In the genomic region with DNA sequence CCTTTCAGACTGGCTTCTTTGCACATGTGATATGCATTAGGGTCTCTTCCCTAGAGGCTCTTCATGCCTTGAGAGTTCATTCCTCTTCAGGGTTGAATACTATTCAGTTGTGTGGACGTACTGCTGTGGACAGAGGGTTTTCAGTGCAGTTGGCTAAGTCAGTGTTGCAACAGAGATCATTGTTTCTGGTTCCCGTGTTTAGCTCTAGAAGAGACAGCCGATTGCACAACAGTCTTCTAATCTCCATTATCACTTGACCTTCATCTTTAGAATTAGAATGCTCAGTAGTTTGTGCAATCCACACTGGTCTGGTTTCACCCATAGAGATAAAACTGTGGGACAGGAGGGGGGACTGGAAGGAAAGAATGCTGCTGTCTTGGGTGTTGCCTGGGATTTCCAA, we compare ENCODE assay signal across 17 mouse cellular contexts.
DNase-seq lines count a peak whose midpoint lies in the region; ATAC-seq and TF ChIP-seq lines count a peak whose summit lies in the region.
"Had no signal": no experiment of that assay in that cellular context is flagged by ENCODE, and none has a peak within 500 bp of the region (broad histone marks: within the 10 kb centered on the region; RNA-seq: fewer than 3 reads in every experiment).

No protein-coding gene starts in this region.

- no peaks in the 10 kb centered on the region for H3K9me3 ChIP-seq in liver, embryonic 13.5 days (replicated peaks)
- no peaks in the 10 kb centered on the region for H3K9me3 ChIP-seq in liver, postnatal 0 days (ENCODE audit: low read length)
- H3K9me3 ChIP-seq: embryonic facial prominence, embryonic 13.5 days; forebrain, embryonic 12.5 days; heart, embryonic 12.5 days; hindbrain, embryonic 10.5 days; hindbrain, embryonic 15.5 days had no signal

- ATAC-seq in liver, embryonic 13.5 days (ENCODE audit: low read depth) = 0 out of 2 replicates have a peak, but pooled peaks have one; percentile 7
- no peak for ATAC-seq in liver, postnatal 0 days
- ATAC-seq in granulocyte monocyte progenitor cell, adult 5-6 weeks (replicated peaks; ENCODE audit: poor library complexity, severe bottlenecking) = peak; percentile 87
- ATAC-seq: forebrain, postnatal 0 days had no signal

- no peak for TF ChIP-seq CTCF in liver, postnatal 0 days (IDR thresholded peaks at IDR 0.05; ENCODE audit: low read depth)
- TF ChIP-seq CTCF in small intestine, adult 2 months (IDR thresholded peaks at IDR 0.05; ENCODE audit: extremely low read depth, insufficient read length, insufficient replicate concordance, low read depth, low read length) = no peak
- TF ChIP-seq CTCF in layer of hippocampus, adult 2 months (conservative IDR thresholded peaks at IDR 0.05) = no peak

- no peak for TF ChIP-seq POLR2A in small intestine, adult 2 months (IDR thresholded peaks at IDR 0.05; ENCODE audit: low read depth, low read length)

- no peak overlapping the region for H3K4me2 ChIP-seq in liver, embryonic 13.5 days
- no peak overlapping the region for H3K4me2 ChIP-seq in liver, postnatal 0 days (ENCODE audit: low read depth, low read length)
- H3K4me2 ChIP-seq: embryonic facial prominence, embryonic 13.5 days; forebrain, embryonic 12.5 days; heart, embryonic 12.5 days; hindbrain, embryonic 15.5 days had no signal

- H3K36me3 ChIP-seq in liver, embryonic 13.5 days = no peaks in the 10 kb centered on the region
- no peaks in the 10 kb centered on the region for H3K36me3 ChIP-seq in liver, postnatal 0 days (replicated peaks; ENCODE audit: insufficient read depth, low read length)
- no peaks in the 10 kb centered on the region for H3K36me3 ChIP-seq in small intestine, adult 2 months (ENCODE audit: control insufficient read depth, insufficient read depth, low read length)
- H3K36me3 ChIP-seq: embryonic facial prominence, embryonic 13.5 days; forebrain, embryonic 12.5 days; heart, embryonic 12.5 days; hindbrain, embryonic 10.5 days; hindbrain, embryonic 15.5 days had no signal

- 30% methylated on average over 3 of the region's 3 CpGs for WGBS in liver, embryonic 13.5 days (ENCODE audit: insufficient replicate concordance)
- WGBS in liver, postnatal 0 days (ENCODE audit: insufficient replicate concordance) = 30% methylated on average over 3 of the region's 3 CpGs
- 29% methylated on average over 3 of the region's 3 CpGs for WGBS in small intestine, adult 2 months

- no peak overlapping the region for H3K4me3 ChIP-seq in liver, embryonic 13.5 days (replicated peaks)
- no peak overlapping the region for H3K4me3 ChIP-seq in liver, postnatal 0 days (ENCODE audit: low read depth, low read length)
- H3K4me3 ChIP-seq in small intestine, adult 2 months (ENCODE audit: low read depth, low read length) = no peak overlapping the region
- H3K4me3 ChIP-seq in layer of hippocampus, adult 2 months = no peak overlapping the region
- H3K4me3 ChIP-seq: embryonic facial prominence, embryonic 13.5 days; forebrain, embryonic 12.5 days; heart, embryonic 12.5 days; hindbrain, embryonic 10.5 days; hindbrain, embryonic 15.5 days had no signal

- peaks cover 31% of the 10 kb centered on the region for H3K4me1 ChIP-seq in liver, embryonic 13.5 days (replicated peaks)
- H3K4me1 ChIP-seq in liver, postnatal 0 days (ENCODE audit: insufficient read depth) = no peaks in the 10 kb centered on the region
- H3K4me1 ChIP-seq in small intestine, adult 2 months (ENCODE audit: control insufficient read depth, insufficient read depth, insufficient read length, low read length) = peaks cover 6% of the 10 kb centered on the region
- H3K4me1 ChIP-seq: embryonic facial prominence, embryonic 13.5 days; forebrain, embryonic 12.5 days; heart, embryonic 12.5 days; hindbrain, embryonic 15.5 days had no signal

- no peak overlapping the region for H3K9ac ChIP-seq in liver, embryonic 13.5 days
- H3K9ac ChIP-seq in liver, postnatal 0 days (replicated peaks) = no peak overlapping the region
- H3K9ac ChIP-seq: embryonic facial prominence, embryonic 13.5 days; forebrain, embryonic 12.5 days; forebrain, postnatal 0 days; heart, embryonic 12.5 days; hindbrain, embryonic 15.5 days had no signal

- H3K27me3 ChIP-seq in liver, embryonic 13.5 days = peaks cover 4% of the 10 kb centered on the region; the same call in 1 of the 2 replicates
- no peaks in the 10 kb centered on the region for H3K27me3 ChIP-seq in liver, postnatal 0 days (ENCODE audit: insufficient read depth, low read length)
- no peaks in the 10 kb centered on the region for H3K27me3 ChIP-seq in small intestine, adult 2 months (ENCODE audit: control insufficient read depth, insufficient read depth, low read length)
- H3K27me3 ChIP-seq: embryonic facial prominence, embryonic 13.5 days; forebrain, embryonic 12.5 days; heart, embryonic 12.5 days; hindbrain, embryonic 15.5 days had no signal

- H3K27ac ChIP-seq in liver, embryonic 13.5 days = no peak overlapping the region
- H3K27ac ChIP-seq in liver, postnatal 0 days (ENCODE audit: low read depth) = no peak overlapping the region
- peak overlapping the region; percentile 43; the same call in 1 of the 2 replicates for H3K27ac ChIP-seq in small intestine, adult 2 months (ENCODE audit: insufficient read depth, low read depth, low read length)
- H3K27ac ChIP-seq in layer of hippocampus, adult 2 months = no peak overlapping the region
- H3K27ac ChIP-seq: embryonic facial prominence, embryonic 13.5 days; forebrain, embryonic 12.5 days; hindbrain, embryonic 10.5 days; hindbrain, embryonic 15.5 days had no signal

- no peak for TF ChIP-seq EP300 in liver, postnatal 0 days (IDR thresholded peaks at IDR 0.05; ENCODE audit: low read depth)

- no peak for DNase-seq in liver, embryonic 13.5 days
- DNase-seq in liver, postnatal 0 days = no peak
- peak; percentile 94 for DNase-seq in 416B (ENCODE audit: low read depth)
- DNase-seq in layer of hippocampus, adult 2 months (ENCODE audit: low spot score in 2 of 2) = no peak
- DNase-seq: adrenal gland, postnatal 10 days; cerebellum, adult 11 months; cerebellum, adult 8-10 months; cerebellum, postnatal 25 days; forebrain, postnatal 0 days; gastrocnemius, postnatal 14 days had no signal
